Mouse (Mus musculus): ENCODE data around the gene Atp6v0d1. TPM values are rescaled to one million over a fixed set of nuclear protein-coding genes. Genes with fewer than 3 reads are reported as not detected.
A peak's percentile ranks its signal among the peaks of the same experiment; 100 is the strongest.
"Not testable (repeated sequence)": the region's sequence is repeated elsewhere in the genome, so short reads cannot be mapped to it uniquely, and the experiment has no call there.

Atp6v0d1 gene
- 100 to 1,000 TPM; 113 to 118 TPM for total RNA-seq (2021)
- polyA plus RNA-seq (2012; rRNA removed): 77.6 and 80.3 TPM in 2 replicates
- long read RNA-seq, transcript Atp6v0d1-201 (8 exons, 1,629 nt): major isoform, 58 of 67 reads
- long read RNA-seq, partial matches to known transcripts: 8 of 67 reads
- long read RNA-seq, other reads (novel, unspliced or antisense): 1 of 67 reads

DNA sequence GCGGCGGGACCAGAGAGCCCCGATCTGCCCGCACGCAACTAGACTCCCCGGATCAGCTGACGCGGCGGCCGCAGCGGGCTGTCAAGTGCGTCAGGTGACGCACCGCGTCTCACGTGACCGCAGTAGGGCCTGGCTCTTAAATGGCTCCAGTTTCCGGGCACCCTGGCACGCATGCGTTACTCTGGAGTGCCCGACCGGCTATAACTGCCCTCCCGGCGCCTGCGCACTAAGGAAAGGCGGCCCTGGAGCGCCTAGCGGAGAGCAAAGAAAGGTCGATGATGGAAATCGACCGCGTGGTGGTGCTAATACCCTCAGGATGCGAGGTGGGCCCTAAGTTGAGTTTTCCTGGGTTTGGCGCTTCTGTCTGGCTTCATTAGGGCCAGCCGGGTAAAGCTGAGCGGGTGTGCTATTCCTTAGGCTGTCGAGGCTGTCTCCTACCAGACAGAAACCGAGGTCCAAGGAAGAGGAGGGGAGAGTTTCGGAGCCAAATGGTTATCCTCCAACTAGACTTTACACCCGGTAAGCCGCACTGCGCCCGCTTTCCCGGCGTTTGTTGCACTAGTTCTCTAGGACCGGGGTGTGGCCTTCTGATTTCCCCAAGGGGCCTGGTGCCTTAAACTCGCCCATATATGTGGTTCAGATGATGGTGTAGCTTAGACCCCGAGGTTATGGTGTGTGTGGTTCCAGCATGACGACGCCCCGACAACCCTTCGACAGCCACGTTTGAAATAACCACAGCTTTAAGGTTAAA, at the start of gene Atp6v0d1:
Atp6v0d1 (minus strand) TSS at position 96 of the 751 bp plus-strand sequence.
- DNase-seq: peak; percentile 100

DNA sequence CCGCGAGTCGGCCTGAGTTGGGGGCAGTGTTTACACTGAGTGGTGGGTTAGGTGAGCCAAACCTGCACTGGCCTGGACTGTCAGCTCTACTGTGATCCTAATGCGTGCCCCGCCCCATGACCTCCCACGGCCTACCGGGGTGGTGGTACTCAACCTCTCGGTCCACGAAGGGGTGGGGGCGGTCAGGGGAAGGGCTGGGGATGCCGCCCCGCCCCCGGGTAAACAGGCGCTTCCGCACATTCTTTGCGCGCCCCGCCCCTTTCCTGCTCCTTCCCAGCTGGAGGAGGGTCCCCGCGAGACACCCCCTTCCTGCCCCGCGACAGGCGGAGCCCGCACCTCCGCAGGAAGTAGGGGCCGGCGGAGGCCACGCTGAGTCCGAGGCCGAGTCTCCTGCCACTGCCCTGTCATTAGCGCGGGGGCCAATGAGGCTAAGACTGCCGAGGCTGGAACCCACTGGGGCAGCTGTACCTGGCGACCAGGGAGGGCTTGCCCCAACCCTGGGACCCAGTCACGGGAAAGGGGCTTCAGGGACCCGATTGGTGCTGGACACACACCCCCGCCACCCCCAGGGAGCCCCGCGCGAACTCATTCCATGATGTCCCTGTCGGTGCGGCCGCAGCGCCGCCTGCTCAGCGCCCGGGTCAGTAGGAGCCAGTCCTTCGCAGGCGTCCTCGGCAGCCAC, 48.1 kb upstream of the Atp6v0d1 start:
- DNase-seq: peak; percentile 88

DNA sequence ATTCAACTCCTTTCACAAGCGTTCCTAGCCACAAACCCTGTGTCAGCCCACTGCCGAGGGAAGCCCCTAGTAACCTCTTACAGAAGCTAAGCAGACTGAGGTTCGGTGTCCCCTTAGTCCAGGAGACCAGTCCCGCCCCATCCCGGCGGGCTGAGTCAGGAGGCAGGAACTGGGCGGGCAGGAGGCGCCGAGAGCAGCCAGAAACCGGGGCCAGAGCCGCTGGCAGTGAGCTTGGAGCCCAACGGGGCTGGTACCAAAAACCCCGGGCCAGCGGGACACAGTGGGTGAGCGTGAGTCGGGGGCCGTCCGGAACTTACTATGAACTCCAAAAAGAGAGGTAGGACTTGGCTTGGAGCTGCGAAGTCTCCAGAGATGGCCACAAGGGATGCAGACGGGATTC, 47.2 kb upstream of the Atp6v0d1 start:
- peak; percentile 84 for DNase-seq

GRCm38 (mm10) chr8:105611836-105612235, 46.0 kb upstream of the Atp6v0d1 start:
- DNase-seq: no peak

- DNase-seq: no peak
These were observed 43.9 kb upstream of the Atp6v0d1 start for GRCm38 (mm10) chr8:105609771-105610170.

DNA sequence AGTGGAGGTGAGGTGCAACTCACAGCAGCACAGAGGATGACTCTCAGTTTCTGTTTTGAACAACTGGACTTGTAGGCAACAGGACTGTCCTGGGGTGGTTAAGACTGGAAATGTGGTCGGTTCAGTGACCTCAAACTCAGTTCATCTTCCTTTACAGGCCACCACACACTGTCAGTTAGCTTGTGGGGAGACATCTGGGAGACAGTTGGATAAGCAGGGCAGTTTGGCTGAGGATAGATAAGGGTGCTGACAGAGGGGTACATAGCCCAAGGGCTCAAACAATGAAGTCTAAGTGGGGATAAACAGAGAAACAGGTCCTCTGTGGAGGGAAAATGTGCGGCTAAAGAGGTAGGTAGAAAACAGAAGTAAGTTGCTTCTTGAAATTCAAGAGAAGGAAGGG, 43.5 kb upstream of the Atp6v0d1 start:
- DNase-seq: no peak

DNA sequence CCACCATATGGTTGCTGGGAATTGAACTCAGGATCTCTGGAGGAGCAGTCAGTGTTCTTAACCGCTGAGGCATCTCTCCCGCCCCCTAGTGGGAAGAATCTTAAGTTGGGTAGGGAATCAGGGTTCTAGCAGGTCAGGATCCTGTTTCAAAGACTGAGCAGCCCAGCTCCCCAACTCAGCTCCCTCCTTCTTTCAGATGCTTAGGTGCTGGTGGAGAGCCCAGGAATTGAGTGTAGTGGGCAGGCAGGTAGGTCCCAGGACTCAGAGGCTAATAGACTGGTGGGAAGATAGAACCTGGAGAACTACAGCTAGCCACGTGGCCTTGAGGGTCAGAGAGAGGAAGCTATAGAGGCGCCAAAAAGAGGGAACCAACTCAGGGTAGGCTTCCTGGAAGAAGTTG, 41.8 kb upstream of the Atp6v0d1 start:
- DNase-seq: peak; percentile 50

DNA sequence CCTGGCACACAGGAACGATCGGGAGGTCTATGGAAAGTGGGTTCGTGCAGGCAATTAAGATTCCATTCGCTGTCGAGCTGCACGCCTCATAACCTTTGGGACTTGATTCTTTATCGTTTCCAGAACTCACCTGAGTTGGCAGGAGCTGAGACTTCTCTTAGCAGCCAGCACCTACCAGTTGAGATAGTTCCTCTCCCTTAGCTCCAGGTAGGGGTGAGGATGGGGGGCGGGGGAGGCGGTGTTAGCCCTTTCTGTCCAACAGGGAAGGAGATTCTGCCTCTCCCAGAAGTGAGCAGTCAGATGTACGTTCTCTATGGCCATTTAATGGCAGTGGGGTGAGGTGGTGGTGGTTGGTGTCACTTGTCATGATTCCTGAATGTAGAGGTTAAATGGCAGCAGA, 41.2 kb upstream of the Atp6v0d1 start:
- DNase-seq: no peak

- peak; percentile 91 for DNase-seq
These were observed 40.6 kb upstream of the Atp6v0d1 start for GRCm38 (mm10) chr8:105606189-105607023.

GRCm38 (mm10) chr8:105605491-105606188, 39.8 kb upstream of the Atp6v0d1 start:
- peak; percentile 29 for DNase-seq

- peak; percentile 90 for DNase-seq
These were observed 39.0 kb upstream of the Atp6v0d1 start, which contains the start of gene Ripor1 for GRCm38 (mm10) chr8:105604804-105605381. Gene Ripor1, plus strand, starts transcription at chr8:105605255.

DNA sequence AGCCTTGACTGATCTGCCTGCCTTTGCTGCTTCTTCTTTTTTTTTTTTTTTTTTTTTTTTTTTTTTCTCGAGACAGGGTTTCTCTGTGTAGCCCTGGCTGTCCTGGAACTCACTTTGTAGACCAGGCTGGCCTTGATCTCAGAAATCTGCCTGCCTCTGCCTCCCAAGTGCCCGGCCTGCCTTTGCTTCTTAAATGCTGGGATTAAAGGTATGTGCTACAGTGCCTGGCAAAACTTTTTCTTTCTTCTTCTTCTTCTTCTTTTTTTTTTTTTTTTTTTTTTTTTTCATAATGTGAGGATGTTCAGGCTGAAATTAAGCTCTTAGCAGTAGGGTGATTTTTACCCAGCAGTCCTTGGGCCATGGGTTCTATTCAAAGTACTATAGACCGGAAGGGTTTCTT, 36.7 kb upstream of the Atp6v0d1 start:
- DNase-seq: not testable (repeated sequence)

DNA sequence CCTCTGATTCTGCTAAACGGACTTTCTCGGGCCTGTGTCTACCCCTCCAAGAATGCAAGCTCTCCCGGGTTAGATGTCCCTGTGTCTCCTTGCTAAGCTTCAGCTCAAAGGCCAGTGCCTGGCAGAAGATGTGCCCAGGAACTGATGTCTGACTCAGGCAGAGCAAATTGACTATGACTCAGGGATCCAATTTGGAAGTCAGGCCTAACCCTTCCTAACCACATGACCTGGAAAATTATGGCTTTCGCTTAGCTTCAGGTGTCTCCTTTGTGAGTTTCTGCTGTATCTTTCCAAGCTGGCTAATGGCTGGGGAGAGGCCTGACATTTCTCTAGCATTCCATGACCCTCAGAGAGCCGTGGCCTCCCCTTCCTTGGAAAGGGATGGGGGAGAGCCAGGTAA, 35.5 kb upstream of the Atp6v0d1 start:
- DNase-seq: peak; percentile 50

GRCm38 (mm10) chr8:105598777-105599176, 32.9 kb upstream of the Atp6v0d1 start:
- DNase-seq: no peak

DNA sequence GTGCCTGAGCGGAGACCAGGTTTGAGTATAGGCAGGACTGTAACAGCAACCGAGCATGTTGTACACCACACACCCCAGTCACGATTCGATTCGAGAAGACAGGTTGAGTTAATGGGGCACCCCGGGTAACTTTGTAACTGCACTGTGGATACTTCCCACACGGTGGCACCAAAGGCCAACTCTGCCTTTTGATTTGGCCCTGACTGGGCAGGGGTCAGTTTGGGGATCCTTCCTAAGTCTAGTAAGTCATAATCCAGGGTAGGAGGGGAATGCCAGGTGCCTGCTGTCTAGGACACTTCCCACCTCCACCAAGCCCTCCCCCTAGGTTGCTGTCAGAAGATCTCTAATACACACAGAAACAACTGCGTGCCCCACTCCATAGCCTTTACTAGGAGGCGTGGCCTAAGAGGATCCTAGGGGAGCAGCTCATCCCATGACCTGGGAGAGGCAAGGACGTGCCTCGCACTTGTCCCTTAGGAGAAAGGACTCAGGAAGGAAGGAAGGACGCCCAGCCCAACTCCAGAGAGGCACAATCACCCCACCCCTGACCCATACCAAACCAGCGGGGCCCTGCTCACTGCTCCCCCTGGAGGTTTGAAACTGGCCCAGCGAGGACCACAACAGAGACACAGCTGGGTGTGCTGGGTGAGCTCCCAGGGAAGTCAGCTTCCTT, 30.7 kb upstream of the Atp6v0d1 start:
- DNase-seq: peak; percentile 86

DNA sequence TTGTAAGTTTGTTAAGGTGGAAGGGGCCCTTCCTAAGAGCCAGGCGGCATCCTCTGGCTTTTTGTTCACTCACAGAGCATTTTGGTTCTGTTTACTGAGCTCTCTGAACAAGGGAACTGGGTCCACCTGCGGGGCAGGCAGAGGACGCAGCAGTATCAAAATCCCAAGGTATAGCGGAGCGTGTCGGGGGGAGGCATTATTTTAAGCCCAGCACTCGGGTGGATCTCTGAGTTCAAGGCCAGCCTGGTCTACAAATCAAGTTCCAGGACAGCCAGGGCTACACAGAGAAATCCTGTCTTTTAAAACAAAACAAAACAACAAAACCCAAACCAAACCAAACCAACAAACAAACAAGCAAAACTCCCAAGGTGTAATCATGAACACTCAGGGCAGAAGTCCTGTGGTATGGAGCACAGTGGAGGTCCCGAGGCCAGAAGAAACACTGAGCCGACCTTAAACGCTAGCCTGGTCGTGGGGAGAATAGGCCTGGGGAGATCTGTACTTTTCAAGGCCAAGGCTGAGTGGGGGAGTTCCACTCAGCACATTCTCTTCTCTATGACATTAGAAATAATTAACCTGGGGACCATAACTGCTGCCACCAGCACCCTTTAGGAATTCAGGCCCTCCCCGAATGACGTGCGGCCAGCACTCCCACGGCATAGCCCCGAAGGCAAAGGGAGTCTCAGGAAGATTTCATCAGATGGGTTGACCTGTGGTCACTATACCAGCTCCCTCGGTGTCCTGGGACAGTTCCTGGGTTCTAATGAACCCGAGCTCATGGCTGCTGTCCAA, 28.8 kb upstream of the Atp6v0d1 start:
- no peak for DNase-seq

DNA sequence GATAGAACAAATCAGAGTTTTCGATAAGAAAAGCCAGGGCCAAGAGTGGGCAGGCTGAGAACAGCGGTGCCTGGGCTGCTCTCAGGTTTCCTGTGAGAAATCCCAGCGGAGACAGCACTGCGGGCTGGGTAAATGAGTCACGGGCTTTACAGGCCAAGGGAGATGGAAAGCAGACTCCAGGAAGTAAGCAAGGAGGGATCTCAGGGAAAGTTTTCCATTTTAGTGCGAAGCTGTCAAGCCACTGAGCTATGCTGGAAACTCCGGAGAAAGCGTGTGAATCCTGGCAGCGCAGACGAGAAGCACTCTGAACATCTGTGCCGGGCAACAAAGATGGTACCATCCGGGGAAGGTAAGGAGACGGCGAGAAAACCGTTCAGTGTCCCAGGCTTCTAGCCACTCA, 28.0 kb upstream of the Atp6v0d1 start:
- peak; percentile 62 for DNase-seq

- DNase-seq: no peak
These were observed 26.6 kb upstream of the Atp6v0d1 start for GRCm38 (mm10) chr8:105592431-105592830.

- DNase-seq: no peak
These were observed 13.9 kb upstream of the Atp6v0d1 start for GRCm38 (mm10) chr8:105579719-105580118.

DNA sequence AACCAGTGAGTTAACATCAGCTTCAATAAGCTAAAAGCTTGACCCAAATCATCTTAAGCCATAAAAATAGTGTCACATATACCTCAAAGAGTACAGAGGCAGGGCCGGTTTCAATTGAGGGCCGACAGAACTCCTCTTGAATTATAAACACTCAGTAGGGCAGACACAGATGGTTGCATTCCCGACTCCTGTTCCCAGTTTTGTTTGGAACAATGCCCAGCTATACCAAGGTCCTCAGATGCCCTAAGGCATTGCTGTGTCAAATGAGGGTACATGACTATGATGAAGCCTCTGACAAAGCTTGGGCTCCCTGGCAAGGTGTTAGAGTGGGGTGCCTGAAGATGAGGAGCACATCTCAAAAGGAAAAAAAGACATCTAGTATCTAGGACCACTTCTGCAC, 9.7 kb upstream of the Atp6v0d1 start:
- no peak for DNase-seq

Data from adrenal gland, adult 2 months (tissue).